Mouse (Mus musculus) thymus, adult 2 months (tissue): Measurements from ENCODE around the gene Pepd.
A peak's percentile ranks its signal among the peaks of the same experiment; 100 is the strongest.

ENCODE experiments used
- CTCF ChIP-seq: fragments of 200-500 bp; IDR thresholded peaks from 2 replicates; pipeline ENCODE4 v1.5.1; 2012; ENCODE audit warnings: mild to moderate bottlenecking, control low read depth, low read length, moderate library complexity, borderline replicate concordance; ENCODE audit not compliant: control insufficient read depth, poor library complexity, insufficient read depth; ENCODE audit errors: extremely low read depth
- POLR2A ChIP-seq: fragments of 200-500 bp; IDR thresholded peaks from 2 replicates; pipeline ENCODE4 v1.6.1; 2012; ENCODE audit warnings: mild to moderate bottlenecking, low read length, control low read depth, moderate library complexity; ENCODE audit not compliant: control insufficient read depth, poor library complexity, insufficient read depth; ENCODE audit errors: extremely low read depth

GRCm38 (mm10) chr7:35025409-35026275 lies 113.5 kb downstream of the Pepd start:
- peak; percentile 88; the same call in 1 of the 2 replicates for TF ChIP-seq CTCF
- no peak for TF ChIP-seq POLR2A
